Mouse (Mus musculus) thymus, adult 2 months (tissue): ENCODE data around the gene Capn13. TPM values are rescaled to one million over a fixed set of nuclear protein-coding genes. Genes with fewer than 3 reads are reported as not detected.
"Not testable (repeated sequence)": the region's sequence is repeated elsewhere in the genome, so short reads cannot be mapped to it uniquely, and the experiment has no call there.

Experiments used
- DNase-seq: peaks from one replicate; pipeline ENCODE4 v3.0.0; 2021
- H3K27ac ChIP-seq: fragments of 200-500 bp; 2 replicates; pipeline ENCODE4 v1.5.1; 2012; ENCODE audit warnings: low read length, control low read depth; ENCODE audit not compliant: control insufficient read depth, insufficient read depth
- H3K27me3 ChIP-seq: fragments of 200-500 bp; 2 replicates; pipeline ENCODE4 v1.6.1; 2012; ENCODE audit warnings: mild to moderate bottlenecking, low read length, moderate library complexity, mixed read lengths; ENCODE audit not compliant: control insufficient read depth, insufficient read depth
- H3K36me3 ChIP-seq: fragments of 200-500 bp; 2 replicates; pipeline ENCODE4 v1.6.1; 2012; ENCODE audit warnings: mild to moderate bottlenecking, low read length, moderate library complexity; ENCODE audit not compliant: control insufficient read depth, insufficient read depth
- H3K4me1 ChIP-seq: fragments of 200-500 bp; replicated peaks from 2 replicates; pipeline ENCODE4 v1.6.1; 2012; ENCODE audit warnings: low read length; ENCODE audit not compliant: control insufficient read depth, insufficient read depth
- H3K4me3 ChIP-seq: fragments of 200-500 bp; 2 replicates; pipeline ENCODE4 v1.5.1; 2012; ENCODE audit warnings: mild to moderate bottlenecking, low read length, control low read depth, moderate library complexity; ENCODE audit not compliant: control insufficient read depth, insufficient read depth
- CTCF ChIP-seq: fragments of 200-500 bp; IDR thresholded peaks from 2 replicates; pipeline ENCODE4 v1.5.1; 2012; ENCODE audit warnings: mild to moderate bottlenecking, control low read depth, low read length, moderate library complexity, borderline replicate concordance; ENCODE audit not compliant: control insufficient read depth, poor library complexity, insufficient read depth; ENCODE audit errors: extremely low read depth
- POLR2A ChIP-seq: fragments of 200-500 bp; IDR thresholded peaks from 2 replicates; pipeline ENCODE4 v1.6.1; 2012; ENCODE audit warnings: mild to moderate bottlenecking, low read length, control low read depth, moderate library complexity; ENCODE audit not compliant: control insufficient read depth, poor library complexity, insufficient read depth; ENCODE audit errors: extremely low read depth
- WGBS: fragments of 180-500 bp; shearing (Covaris S2); methylation state at CpG from one replicate; pipeline ENCODE4 v1.1.7; 2018; 5-methylcytosine and 5-hydroxymethylcytosine counted together
- polyA plus RNA-seq: library from polyadenylated mRNA; depleted of rRNA; stranded (reverse); fragments of >200 nt; gene quantifications from 2 replicates; pipeline ENCODE4 v1.2.3, GENCODE M21; 2012

Gene Capn13
- polyA plus RNA-seq, 1 experiment: 0.38 TPM

DNA sequence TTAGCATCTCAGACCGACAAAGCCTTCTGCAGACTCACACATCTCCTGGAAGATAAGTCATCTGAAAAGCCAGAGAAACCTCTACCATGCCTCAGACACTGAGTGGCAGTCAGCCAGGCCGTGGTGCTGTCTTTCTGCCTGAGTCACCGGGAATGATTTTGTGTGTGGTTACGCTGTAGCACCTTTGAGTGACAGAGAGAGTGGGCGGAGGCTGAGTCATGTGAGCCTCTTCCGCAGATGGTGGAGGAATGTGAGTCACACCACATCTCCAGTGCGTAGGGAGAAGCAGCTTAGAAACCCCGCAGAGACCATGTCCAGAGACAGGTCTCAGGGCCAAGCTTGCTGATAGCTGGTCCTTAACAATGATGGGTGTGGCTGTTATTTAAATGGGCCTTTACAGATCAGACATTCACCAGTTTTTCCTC, 137.6 kb downstream of the Capn13 start:
- Histone ChIP-seq H3K4me1 (peaks cover 15% of the 10 kb centered on the region), H3K27ac (no peak overlapping the region), H3K27me3 (no peaks in the 10 kb centered on the region), H3K36me3 (no peaks in the 10 kb centered on the region), H3K4me3 (no peak overlapping the region)
- WGBS: 4% methylated on average over 8 of the region's 8 CpGs
- TF ChIP-seq POLR2A (no peak), CTCF (no peak)
- DNase-seq: peak; percentile 55

DNA sequence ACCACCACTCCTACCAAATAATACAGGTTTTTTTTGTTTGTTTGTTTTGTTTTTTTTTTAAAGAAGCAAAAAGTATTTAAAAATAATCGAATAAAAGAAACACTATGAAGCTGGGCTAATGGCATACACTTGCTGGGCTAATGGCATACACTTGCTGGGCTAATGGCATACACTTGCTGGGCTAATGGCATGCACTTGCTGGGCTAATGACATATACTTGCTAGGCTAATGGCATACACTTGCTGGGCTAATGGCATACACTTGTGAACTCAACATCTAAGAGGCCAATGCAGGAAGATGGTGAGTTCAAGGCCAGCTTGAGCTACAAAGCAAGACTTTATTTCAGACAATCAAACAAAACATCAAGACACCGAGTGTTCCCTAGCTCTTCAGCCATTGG, 138.1 kb downstream of the Capn13 start:
- Histone ChIP-seq H3K36me3 (no peaks in the 10 kb centered on the region), H3K27ac (no peak overlapping the region), H3K4me3 (no peak overlapping the region), H3K4me1 (peaks cover 19% of the 10 kb centered on the region), H3K27me3 (no peaks in the 10 kb centered on the region)
- DNase-seq: no peak
- 82% methylated on average over 2 of the region's 2 CpGs for WGBS
- no peak for TF ChIP-seq CTCF
- TF ChIP-seq POLR2A: no peak

DNA sequence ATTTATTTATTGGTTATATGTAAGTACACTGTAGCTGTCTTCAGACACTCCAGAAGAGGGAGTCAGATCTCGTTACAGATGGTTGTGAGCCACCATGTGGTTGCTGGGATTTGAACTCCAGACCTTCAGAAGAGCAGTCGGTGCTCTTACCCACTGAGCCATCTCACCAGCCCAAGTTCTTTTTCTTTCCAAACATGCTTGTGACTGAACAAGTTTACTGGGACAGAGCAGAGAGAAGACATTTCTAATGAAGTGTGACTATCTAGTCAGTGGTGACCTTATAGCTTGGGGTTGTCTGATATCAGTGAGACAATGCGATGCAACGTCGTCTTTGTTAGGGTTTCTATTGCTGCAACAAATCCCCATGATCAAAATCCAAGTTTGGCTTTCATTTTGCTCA, 141.4 kb downstream of the Capn13 start:
- not testable (repeated sequence) for DNase-seq, H3K4me3 ChIP-seq, H3K36me3 ChIP-seq, H3K27me3 ChIP-seq, H3K27ac ChIP-seq
- WGBS: 96% methylated on average over 5 of the region's 5 CpGs
- H3K4me1 ChIP-seq: peaks cover 20% of the 10 kb centered on the region

DNA sequence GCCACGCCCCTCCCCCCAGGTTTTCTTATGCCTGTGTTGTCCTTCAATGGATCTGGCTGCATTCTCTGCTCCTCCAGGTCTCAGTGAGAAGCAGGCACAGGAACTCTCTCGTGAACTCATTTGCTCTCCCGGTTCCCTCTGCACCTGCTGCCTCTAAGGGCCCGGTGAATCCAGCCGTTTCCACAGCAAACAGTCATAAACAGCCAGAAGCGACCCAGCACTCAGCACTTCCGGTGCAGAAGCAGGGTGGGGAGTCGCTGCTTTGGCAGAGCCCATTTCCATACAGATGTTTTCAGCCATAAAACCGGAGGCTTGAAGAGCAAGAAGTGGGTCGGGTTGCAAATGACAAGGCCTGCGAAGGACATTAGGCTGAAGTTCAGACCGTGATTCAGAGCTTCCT, 142.0 kb downstream of the Capn13 start:
- Histone ChIP-seq H3K27ac (peak overlapping the region; percentile 13), H3K36me3 (no peaks in the 10 kb centered on the region), H3K27me3 (no peaks in the 10 kb centered on the region), H3K4me1 (peaks cover 20% of the 10 kb centered on the region), H3K4me3 (no peak overlapping the region; the same call in 1 of the 2 replicates)
- WGBS: 10% methylated on average over 12 of the region's 12 CpGs
- TF ChIP-seq CTCF (0 out of 2 replicates have a peak, but pooled peaks have one; percentile 42), POLR2A (0 out of 2 replicates have a peak, but pooled peaks have one; percentile 31)
- DNase-seq: peak; percentile 53
